Mouse (Mus musculus): ENCODE measurements around the gene Tnni3k.

Tnni3k gene

DNA sequence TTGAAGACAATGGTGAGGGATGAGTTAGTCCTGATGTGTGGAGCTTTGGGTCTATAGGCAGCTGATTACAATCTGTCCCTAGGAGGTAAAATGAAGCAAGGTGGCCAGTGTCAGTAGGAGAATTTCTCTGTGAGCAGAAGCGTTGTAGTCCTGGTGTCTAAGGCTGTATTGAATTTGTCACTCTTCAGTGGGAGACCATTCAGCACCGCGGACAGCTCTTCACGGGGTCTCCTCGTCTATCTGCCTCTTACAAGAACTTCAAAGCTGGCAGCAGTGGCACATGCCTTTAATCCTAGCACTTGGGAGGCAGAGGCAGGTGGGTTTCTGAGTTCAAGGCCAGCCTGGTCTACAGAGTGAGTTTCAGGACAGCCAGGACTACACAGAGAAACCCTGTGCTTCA is 235.5 kb downstream of the Tnni3k start:
- peak; percentile 49 for DNase-seq

GRCm38 (mm10) chr3:154817732-154818131 is 237.5 kb downstream of the Tnni3k start:
- DNase-seq = peak; percentile 19

- DNase-seq = no peak
Observed at GRCm38 (mm10) chr3:154816801-154817625, 238.2 kb downstream of the Tnni3k start.

GRCm38 (mm10) chr3:154816231-154816630 is 239.0 kb downstream of the Tnni3k start:
- DNase-seq = no peak

- DNase-seq = no peak
Observed at GRCm38 (mm10) chr3:154815606-154816005, 239.6 kb downstream of the Tnni3k start.

DNA sequence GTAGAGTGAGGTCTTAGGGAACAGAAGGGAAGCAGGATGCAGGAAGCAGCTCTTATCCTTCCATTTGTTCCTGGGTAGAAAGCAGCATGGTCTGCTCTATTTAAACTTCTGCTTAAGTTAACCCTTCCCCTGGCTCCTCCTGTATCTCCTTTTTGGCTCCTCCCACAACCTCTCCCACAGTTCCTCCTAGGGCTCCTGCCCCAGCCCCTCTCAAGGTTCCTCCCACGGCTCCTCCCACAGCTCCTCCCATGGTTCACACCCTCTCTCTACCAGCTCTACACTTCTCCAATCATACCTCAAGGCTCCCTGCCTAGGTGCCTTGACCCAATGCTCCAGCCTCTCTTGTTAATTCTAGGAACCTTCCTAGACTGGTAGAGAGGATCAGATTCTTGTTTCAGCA is 242.3 kb downstream of the Tnni3k start:
- no peak for DNase-seq

GRCm38 (mm10) chr3:154811833-154812232 is 243.4 kb downstream of the Tnni3k start:
- no peak for DNase-seq

- DNase-seq = no peak
Observed at GRCm38 (mm10) chr3:154811281-154811680, 243.9 kb downstream of the Tnni3k start.

- DNase-seq = no peak
Observed at GRCm38 (mm10) chr3:154810273-154810870, 244.8 kb downstream of the Tnni3k start.

GRCm38 (mm10) chr3:154806626-154807025 is 248.6 kb downstream of the Tnni3k start:
- peak; percentile 5 for DNase-seq

- peak; percentile 48 for DNase-seq
Observed at GRCm38 (mm10) chr3:154800888-154801429, 254.2 kb downstream of the Tnni3k start.

DNA sequence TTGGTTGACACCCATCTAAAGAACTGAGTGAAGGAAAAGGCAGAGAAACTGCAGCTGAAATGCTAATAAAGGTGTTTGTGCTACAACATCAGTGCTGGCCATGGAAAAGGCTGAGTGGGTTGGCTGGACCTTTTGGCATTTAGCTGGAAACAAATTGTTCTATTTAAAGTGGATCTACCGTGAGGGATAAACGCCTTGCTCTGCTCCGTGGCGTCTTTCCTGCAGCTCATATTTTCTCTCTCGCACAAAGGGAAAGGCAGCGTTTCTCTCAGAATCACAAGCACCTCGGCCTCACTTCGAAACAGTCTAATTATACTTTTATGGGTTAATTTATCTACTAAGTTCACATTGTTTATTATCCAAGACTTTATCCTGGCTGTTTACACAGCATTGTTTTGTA is 254.8 kb downstream of the Tnni3k start:
- DNase-seq = no peak

GRCm38 (mm10) chr3:154798806-154799205 is 256.4 kb downstream of the Tnni3k start:
- no peak for DNase-seq

DNA sequence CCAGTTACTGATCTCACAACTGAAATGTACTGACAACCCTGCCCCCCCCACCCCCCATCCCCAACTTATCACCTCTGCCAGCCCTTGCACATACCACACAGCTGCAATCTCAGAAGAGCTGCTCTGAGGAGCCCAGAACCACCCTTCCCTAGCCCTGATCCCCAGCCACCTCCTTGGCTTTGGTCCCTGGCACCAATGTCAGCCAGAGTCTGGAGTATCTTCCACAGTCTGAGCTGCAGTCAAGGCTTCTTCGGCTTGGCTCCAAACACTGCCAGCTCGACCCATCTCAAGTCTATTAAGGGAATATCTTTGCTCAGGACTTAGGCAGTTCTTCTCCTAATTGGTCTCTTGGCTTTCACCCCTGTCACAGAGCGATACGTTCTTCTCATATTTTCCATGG is 261.6 kb downstream of the Tnni3k start:
- DNase-seq = no peak

DNA sequence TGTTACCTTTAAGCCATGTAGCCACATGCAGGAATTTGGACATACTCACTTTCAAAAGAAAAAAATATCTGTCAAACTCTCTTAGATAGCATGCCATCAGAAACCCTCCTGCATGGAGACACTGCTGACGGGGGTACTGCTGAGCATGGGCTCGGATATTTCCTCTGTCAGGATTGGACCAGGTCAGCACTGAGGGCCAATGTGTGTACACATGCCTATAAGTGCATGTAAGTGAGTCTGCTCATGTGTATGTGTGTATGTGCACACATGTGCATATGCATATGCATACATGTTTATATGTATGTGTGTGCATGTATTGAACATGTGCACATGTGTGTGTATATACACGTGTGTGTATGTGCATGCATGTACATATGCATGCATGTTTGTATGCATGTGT is 267.6 kb downstream of the Tnni3k start:
- no peak for DNase-seq

GRCm38 (mm10) chr3:154786354-154786753 is 268.9 kb downstream of the Tnni3k start:
- no peak for DNase-seq

DNA sequence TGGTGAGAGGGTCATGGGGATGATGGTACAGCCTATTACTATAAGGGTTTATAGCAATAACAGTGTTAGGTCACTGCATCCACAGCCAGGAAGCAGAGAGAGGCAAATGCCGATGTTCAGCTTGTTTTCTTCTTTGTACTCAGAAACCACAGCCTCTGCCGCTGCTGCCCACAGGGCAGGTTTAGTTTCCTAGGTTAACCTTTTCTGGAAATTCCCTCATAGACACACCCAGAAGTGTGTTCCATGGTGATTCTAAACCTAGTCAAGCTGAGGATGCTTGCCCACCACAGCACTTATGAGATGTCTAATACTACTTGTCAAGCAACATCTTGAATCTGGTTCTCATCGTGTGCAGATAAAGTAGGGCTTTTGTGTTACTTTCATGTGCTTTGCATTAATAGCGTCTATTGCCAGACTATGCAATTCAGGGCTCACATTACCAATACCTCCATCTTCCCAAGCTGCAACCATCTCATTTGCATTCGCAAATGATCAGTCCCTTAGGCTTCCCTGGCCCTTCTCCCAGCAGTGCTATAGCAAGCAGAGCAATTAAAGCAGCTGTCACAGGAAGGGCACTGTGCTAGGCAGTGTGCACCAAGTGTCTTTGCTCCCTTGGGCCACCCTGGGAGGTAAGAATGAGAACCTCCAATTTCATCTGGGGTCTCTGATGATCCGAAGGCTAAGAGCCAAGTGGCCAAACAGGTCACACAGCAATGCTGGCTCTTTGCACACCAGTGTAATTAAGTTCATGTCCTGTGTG is 276.2 kb downstream of the Tnni3k start:
- no peak for DNase-seq

DNA sequence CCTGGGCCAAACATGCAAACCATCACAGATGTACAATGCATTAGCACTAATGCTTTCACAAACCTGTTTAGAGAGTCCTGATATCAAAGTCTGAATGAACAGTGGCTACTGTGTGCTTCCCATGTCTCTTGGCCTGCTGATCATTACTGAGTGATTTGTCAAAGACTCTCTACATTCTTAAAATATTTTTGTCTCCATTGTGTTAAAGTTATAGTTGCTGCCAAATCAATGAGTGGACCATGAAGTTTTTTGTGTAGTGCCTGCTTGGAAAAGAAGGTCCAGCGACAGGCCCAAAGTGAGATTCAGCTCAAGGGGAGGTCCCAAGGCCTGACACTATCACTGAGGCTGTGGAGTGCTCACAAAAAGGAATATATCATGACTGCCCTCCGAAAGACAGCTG is 283.6 kb downstream of the Tnni3k start:
- DNase-seq = no peak

DNA sequence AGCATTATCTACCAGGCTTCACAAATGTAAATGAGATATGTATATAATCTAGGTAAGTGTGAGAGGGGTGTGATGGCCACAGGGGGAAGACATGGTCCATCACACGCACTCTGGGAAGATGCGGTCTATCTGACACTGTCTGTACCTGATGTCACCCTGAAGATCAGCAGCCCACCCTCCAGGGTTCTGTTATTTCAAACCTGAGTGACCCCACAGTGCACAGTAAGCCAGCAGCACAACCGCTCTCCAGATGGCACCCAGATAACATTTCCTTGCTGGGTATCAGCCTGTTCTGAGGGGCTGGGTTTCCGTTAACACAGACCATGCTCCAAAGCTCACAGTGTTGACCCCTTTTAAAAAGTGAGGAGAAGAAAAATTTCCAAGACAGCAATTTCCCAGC is 288.9 kb downstream of the Tnni3k start:
- no peak for DNase-seq

- DNase-seq = no peak
Observed at GRCm38 (mm10) chr3:154764115-154764514, 291.1 kb downstream of the Tnni3k start.

- no peak for DNase-seq
Observed at GRCm38 (mm10) chr3:154763374-154763773, 291.8 kb downstream of the Tnni3k start.

DNA sequence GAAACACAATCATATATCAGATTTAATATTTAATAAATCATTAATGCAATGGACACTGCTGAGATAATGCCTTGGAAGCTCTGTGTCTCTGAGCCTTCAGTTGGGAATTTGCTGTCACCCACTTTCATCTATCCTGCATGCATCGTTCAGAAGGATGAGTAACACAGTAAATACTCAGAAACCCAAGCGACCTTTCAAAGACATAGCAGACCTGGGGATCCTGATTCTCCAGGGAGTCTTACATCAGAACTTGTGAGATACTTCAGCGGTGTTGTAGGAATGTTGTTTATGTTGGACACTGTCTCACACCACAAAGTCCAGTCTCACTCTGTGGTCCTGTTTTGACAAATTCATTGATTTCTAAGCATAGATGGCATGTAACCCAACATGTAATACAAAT is 294.1 kb downstream of the Tnni3k start:
- DNase-seq = no peak

DNA sequence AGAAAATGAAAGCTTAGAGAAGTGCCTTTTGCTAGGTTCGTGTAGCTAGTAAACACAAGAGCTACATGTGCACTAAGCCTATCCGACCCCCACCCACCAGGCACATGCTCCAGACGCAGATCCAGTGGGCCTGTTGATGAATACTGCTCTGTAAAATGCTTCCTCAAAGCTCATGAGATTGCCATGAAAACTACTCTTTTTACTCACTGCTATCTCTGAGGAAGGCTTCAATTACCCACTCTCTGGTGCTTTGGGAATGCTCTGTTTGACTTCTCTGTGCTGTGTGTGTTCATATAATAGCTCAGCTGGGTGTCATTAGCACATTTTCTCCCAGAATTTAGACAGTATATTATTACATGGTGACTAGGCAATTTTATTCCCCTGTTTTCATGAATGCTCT is 297.1 kb downstream of the Tnni3k start:
- DNase-seq = no peak

- no peak for DNase-seq
Observed at GRCm38 (mm10) chr3:154755225-154755624, 300.0 kb downstream of the Tnni3k start.

Measured in kidney, postnatal 14 days (tissue).